Mouse (Mus musculus): ENCODE data around the gene Sema3b.

DNA sequence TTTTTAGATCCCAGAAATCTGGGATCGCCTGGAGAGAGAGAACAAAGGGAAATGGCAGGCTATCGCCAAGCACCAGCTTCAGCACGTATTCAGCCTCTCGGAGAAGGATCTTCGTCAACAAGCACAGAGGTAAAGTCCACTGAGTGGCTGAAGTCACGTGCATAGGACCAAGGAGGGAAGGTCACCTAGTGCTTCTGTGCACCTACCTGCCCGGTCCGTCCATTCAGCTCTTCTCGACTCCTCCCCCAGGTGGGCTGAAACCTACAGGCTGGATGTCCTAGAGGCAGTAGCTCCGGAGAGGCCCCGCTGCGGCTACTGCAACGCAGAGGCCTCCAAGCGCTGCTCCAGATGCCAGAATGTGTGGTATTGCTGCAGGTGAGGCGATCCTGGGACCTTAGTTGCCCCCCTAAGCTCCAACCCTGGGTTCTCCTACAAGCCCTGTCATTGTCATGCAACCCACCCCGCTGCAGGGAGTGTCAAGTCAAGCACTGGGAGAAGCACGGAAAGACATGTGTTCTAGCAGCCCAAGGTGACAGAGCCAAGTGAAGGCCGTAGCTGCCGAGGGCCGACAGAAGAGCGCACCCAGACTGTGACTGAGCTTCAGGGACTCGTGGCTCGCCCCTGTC lies 58.4 kb downstream of the Sema3b start:
- TF ChIP-seq CTCF (IDR thresholded peaks at IDR 0.05; ENCODE audit: insufficient read depth, low read depth, low read length) (no peak), POLR2A (IDR thresholded peaks at IDR 0.05; ENCODE audit: insufficient read depth, low read depth, low read length) (no peak)

Data from olfactory bulb, adult 2 months (tissue).